Mouse (Mus musculus) lung, postnatal 0 days (tissue): ENCODE results near the gene Sod2. TPM values are rescaled to one million over a fixed set of nuclear protein-coding genes. Genes with fewer than 3 reads are reported as not detected.
"Not testable (repeated sequence)": the region's sequence is repeated elsewhere in the genome, so short reads cannot be mapped to it uniquely, and the experiment has no call there.

Experiments used
- ATAC-seq: fragments of 200-750 bp; cut with Nextera tagmentation; 2 replicates; pipeline ENCODE4 v1.8.0; 2017; ENCODE audit warnings: moderate library complexity
- DNase-seq: peaks from one replicate; pipeline ENCODE4 v3.0.0-alpha.2; 2016; ENCODE audit warnings: low spot score
- H3K27ac ChIP-seq: fragments of 300-500 bp; sonication (generic); 2 replicates; pipeline ENCODE4 v1.5.1; 2014; ENCODE audit warnings: antibody characterized with exemption, mild to moderate bottlenecking, low read length, mixed read lengths
- H3K27me3 ChIP-seq: fragments of 300-500 bp; sonication (generic); replicated peaks from 2 replicates; pipeline ENCODE4 v1.6.1; 2014; ENCODE audit warnings: low read length, mixed read lengths; ENCODE audit not compliant: insufficient read depth
- H3K36me3 ChIP-seq: fragments of 300-500 bp; sonication (generic); 2 replicates; pipeline ENCODE4 v1.6.1; 2014; ENCODE audit warnings: low read length, mixed read lengths; ENCODE audit not compliant: insufficient read depth
- H3K4me1 ChIP-seq: fragments of 300-500 bp; sonication (generic); 2 replicates; pipeline ENCODE4 v1.6.1; 2014; ENCODE audit warnings: antibody characterized with exemption, low read depth, low read length, mixed read lengths; ENCODE audit not compliant: insufficient read depth
- H3K4me2 ChIP-seq: fragments of 300-500 bp; sonication (generic); replicated peaks from 2 replicates; pipeline ENCODE4 v1.6.1; 2014; ENCODE audit warnings: low read depth, mild to moderate bottlenecking, low read length, moderate library complexity, mixed read lengths
- H3K4me3 ChIP-seq: fragments of 300-500 bp; sonication (generic); 2 replicates; pipeline ENCODE4 v1.5.1; 2014; ENCODE audit warnings: low read depth, low read length
- H3K9ac ChIP-seq: fragments of 300-500 bp; sonication (generic); replicated peaks from 2 replicates; pipeline ENCODE4 v1.6.1; 2014; ENCODE audit warnings: low read depth, mild to moderate bottlenecking
- H3K9me3 ChIP-seq: fragments of 300-500 bp; sonication (generic); 2 replicates; pipeline ENCODE4 v1.6.1; 2016; ENCODE audit warnings: low read length, mixed read lengths
- CTCF ChIP-seq: IDR thresholded peaks from 2 replicates; pipeline ENCODE4 v1.5.1; 2016; ENCODE audit warnings: antibody characterized with exemption, mild to moderate bottlenecking
- EP300 ChIP-seq: IDR thresholded peaks from 2 replicates; pipeline ENCODE4 v1.6.1; 2016; ENCODE audit warnings: antibody characterized with exemption, mild to moderate bottlenecking, control low read depth
- WGBS: fragments of 180-500 bp; shearing (Covaris S2); extraction: QIAGEN DNeasy Blood & Tissue Kit; methylation state at CpG from one replicate; pipeline ENCODE4 v1.1.7; 2014; 5-methylcytosine and 5-hydroxymethylcytosine counted together
- polyA plus RNA-seq: library from polyadenylated mRNA; unstranded; fragments of >200 nt; fragmentation: Nextera tagmentation; extraction: Ambion mirVana; gene quantifications from 2 replicates; pipeline ENCODE4 v1.2.1, GENCODE M21; 2015

Gene Sod2
- 195 and 289 TPM in 2 replicates for polyA plus RNA-seq

GRCm38 (mm10) chr17:13006546-13006945 lies at the start of gene Sod2:
TSS of gene Sod2 (plus strand) at chr17:13006846.
- Histone ChIP-seq H3K4me3 (peak within 1 kb of the TSS; percentile 89), H3K9ac (peak within 1 kb of the TSS; percentile 43; the same call in 1 of the 2 replicates), H3K4me2 (peak within 1 kb of the TSS; percentile 85), H3K27ac (peak within 1 kb of the TSS; percentile 95)
- not testable (repeated sequence) for ATAC-seq, H3K27me3 ChIP-seq, DNase-seq, H3K36me3 ChIP-seq, H3K4me1 ChIP-seq, H3K9me3 ChIP-seq
- WGBS = 86% methylated on average over 2 of the region's 2 CpGs

DNA sequence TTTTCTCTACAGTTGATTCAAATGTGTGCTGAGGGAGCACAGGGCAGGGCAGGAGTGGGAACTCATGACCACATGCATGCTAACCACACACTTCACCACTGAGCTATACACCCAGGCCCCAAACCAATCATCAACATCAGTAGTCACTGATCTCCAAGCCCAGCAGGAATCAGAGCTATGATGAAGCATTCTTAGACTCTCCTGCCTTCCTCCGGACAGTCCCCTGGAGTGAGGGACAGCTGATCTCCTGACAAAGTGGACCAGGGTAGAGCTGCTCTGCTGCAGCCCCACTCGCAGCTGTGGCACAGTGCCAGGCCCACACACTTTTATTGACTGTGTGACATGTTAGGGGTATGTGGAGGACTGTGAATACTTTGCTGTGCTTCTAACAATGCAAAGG lies 47.3 kb upstream of the Sod2 start:
- not testable (repeated sequence) for H3K36me3 ChIP-seq, H3K9me3 ChIP-seq, H3K4me2 ChIP-seq, H3K27me3 ChIP-seq, ATAC-seq, H3K27ac ChIP-seq, H3K4me3 ChIP-seq, H3K4me1 ChIP-seq, H3K9ac ChIP-seq, DNase-seq
- 31% methylated on average over 1 of the region's 2 CpGs for WGBS

DNA sequence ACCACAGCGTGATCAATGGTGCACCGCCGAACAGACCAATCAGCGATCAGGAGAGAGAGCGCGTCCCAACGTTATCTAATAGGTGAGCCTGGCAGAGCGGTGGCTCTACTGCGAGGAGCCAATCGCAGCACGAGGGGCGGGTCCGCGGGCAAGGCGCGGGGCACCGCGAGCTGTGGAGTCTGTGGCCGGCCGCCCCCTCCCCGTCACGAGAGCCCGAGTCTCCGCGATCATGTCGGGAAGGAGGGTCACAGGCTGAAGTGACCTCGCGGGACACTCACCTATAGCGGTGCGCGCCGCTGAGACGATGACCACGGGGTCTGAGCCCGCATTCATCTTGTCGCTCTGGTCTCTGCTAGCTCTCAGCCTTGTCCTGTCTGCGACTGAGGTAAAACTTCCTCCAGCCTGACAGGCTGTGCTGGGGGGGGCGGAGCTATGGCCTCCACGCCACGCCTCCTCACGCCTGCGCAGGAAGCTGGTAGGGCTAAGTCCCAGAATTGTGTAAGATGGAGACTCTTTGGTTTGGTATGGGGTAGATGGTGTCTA lies 46.2 kb upstream of the Sod2 start, which contains the start of gene Acat2:
Acat2 (minus strand) TSS at position 417 of the 543 bp plus-strand sequence.
- TF ChIP-seq EP300 = no peak
- no peak for TF ChIP-seq CTCF
- peak; percentile 98 for ATAC-seq
- peaks cover 3% of the 10 kb centered on the region; the same call in 1 of the 2 replicates for H3K4me1 ChIP-seq
- H3K9me3 ChIP-seq = no peaks in the 10 kb centered on the region
- peak within 1 kb of the TSS; percentile 45; the same call in 1 of the 2 replicates for H3K9ac ChIP-seq
- H3K27ac ChIP-seq = peak within 1 kb of the TSS; percentile 71
- H3K36me3 ChIP-seq = no peaks in the 10 kb centered on the region
- H3K4me2 ChIP-seq = peak within 1 kb of the TSS; percentile 59
- H3K27me3 ChIP-seq = no peaks in the 10 kb centered on the region
- H3K4me3 ChIP-seq = peak within 1 kb of the TSS; percentile 64
- 2% methylated on average over 29 of the region's 42 CpGs for WGBS
- peak; percentile 95 for DNase-seq

DNA sequence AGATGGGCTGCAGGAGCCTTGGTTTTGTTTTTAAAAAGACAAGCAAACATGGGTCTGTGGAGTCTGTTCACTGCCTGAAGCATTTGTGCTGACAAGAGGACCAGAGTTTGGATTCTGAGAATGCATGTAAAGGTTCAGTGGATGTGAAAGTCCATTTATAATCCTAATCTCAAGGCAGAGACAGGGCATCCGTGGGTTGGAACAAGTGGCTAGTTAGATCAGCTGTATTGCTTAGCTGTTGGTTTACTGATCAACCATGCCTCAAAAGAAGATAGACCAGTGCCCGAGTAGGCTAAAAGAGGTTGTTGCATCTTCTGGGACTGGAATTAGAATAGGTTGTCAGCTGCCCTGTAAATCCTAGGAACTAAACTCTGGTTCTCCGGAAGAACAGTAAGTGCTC lies 43.2 kb upstream of the Sod2 start:
- H3K4me2 ChIP-seq = no peak overlapping the region
- 52% methylated on average over 3 of the region's 3 CpGs for WGBS
- ATAC-seq = no peak
- H3K27ac ChIP-seq = peak overlapping the region; percentile 32
- H3K4me1 ChIP-seq = peaks cover 3% of the 10 kb centered on the region; the same call in 1 of the 2 replicates
- no peaks in the 10 kb centered on the region for H3K27me3 ChIP-seq
- TF ChIP-seq CTCF (no peak), EP300 (no peak)
- H3K4me3 ChIP-seq = no peak overlapping the region
- H3K9ac ChIP-seq = no peak overlapping the region
- no peaks in the 10 kb centered on the region for H3K9me3 ChIP-seq
- H3K36me3 ChIP-seq = no peaks in the 10 kb centered on the region
- no peak for DNase-seq

DNA sequence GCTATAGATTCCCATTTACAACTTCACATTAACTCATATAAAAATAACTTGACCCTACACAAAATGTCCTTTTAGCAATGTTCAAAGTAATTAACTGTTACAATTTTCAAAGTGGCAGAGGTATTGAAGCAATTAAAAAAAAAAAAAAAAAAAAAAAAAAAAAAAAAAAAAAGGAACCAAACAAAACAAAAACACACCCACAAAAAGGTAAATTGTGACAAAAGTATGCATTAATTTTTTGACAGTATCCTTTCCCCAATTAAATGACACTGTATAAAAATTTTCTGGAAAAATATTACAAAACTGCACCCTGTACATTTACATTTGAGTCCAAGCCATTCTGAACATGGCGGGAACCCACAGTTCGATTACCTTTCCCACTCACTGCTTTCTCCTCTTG lies 39.5 kb upstream of the Sod2 start:
- no peaks in the 10 kb centered on the region for H3K36me3 ChIP-seq

GRCm38 (mm10) chr17:12973851-12974250 lies 32.8 kb upstream of the Sod2 start:
- Histone ChIP-seq H3K27ac (no peak overlapping the region), H3K4me1 (no peaks in the 10 kb centered on the region), H3K4me3 (no peak overlapping the region), H3K9me3 (no peaks in the 10 kb centered on the region), H3K9ac (no peak overlapping the region), H3K36me3 (peaks cover 18% of the 10 kb centered on the region; the same call in 1 of the 2 replicates), H3K27me3 (no peaks in the 10 kb centered on the region), H3K4me2 (no peak overlapping the region)
- 73% methylated on average over 2 of the region's 2 CpGs for WGBS
- ATAC-seq (no peak), DNase-seq (no peak)
- TF ChIP-seq CTCF (no peak), EP300 (no peak)

More for the DNA sequence above, 39.5 kb upstream of the Sod2 start:
- H3K9me3 ChIP-seq = no peaks in the 10 kb centered on the region
- H3K4me1 ChIP-seq = no peaks in the 10 kb centered on the region; the same call in 1 of the 2 replicates
- TF ChIP-seq EP300 (no peak), CTCF (no peak)
- ATAC-seq = no peak
- no peak overlapping the region for H3K27ac ChIP-seq
- H3K27me3 ChIP-seq = no peaks in the 10 kb centered on the region
- no peak for DNase-seq
- no peak overlapping the region for H3K4me2 ChIP-seq
- H3K4me3 ChIP-seq = no peak overlapping the region
- WGBS = 89% methylated on average over 2 of the region's 2 CpGs
- H3K9ac ChIP-seq = no peak overlapping the region

- TF ChIP-seq CTCF (no peak), EP300 (no peak)
- H3K4me3 ChIP-seq = no peak overlapping the region
- H3K27me3 ChIP-seq = no peaks in the 10 kb centered on the region
- ATAC-seq (no peak), DNase-seq (no peak)
- no peak overlapping the region for H3K9ac ChIP-seq
- H3K4me1 ChIP-seq = no peaks in the 10 kb centered on the region
- peaks cover 33% of the 10 kb centered on the region for H3K36me3 ChIP-seq
- WGBS = 88% methylated on average over 1 of the region's 1 CpGs
- H3K4me2 ChIP-seq = no peak overlapping the region
- H3K27ac ChIP-seq = no peak overlapping the region
- no peaks in the 10 kb centered on the region for H3K9me3 ChIP-seq
Measured at GRCm38 (mm10) chr17:12978546-12978945, 28.1 kb upstream of the Sod2 start.
